Mouse (Mus musculus) liver, embryonic 15.5 days (tissue): ENCODE measurements around the gene Nup210. TPM values are rescaled to one million over a fixed set of nuclear protein-coding genes. Genes with fewer than 3 reads are reported as not detected.
A peak's percentile ranks its signal among the peaks of the same experiment; 100 is the strongest.
"Not testable (repeated sequence)": the region's sequence is repeated elsewhere in the genome, so short reads cannot be mapped to it uniquely, and the experiment has no call there.

ENCODE experiments used
- ATAC-seq: fragments of 200-750 bp; cut with Nextera tagmentation; 2 replicates; pipeline ENCODE4 v1.8.0; 2017; ENCODE audit warnings: moderate number of reproducible peaks, mild to moderate bottlenecking, moderate library complexity; ENCODE audit not compliant: insufficient read depth
- H3K27ac ChIP-seq: fragments of 300-500 bp; sonication (generic); replicated peaks from 2 replicates; pipeline ENCODE4 v1.5.1; 2015; ENCODE audit warnings: mild to moderate bottlenecking, inconsistent platforms
- H3K27me3 ChIP-seq: fragments of 300-500 bp; sonication (generic); 2 replicates; pipeline ENCODE4 v1.6.1; 2015; ENCODE audit warnings: mild to moderate bottlenecking, inconsistent platforms
- H3K36me3 ChIP-seq: fragments of 300-500 bp; sonication (generic); replicated peaks from 2 replicates; pipeline ENCODE4 v1.6.1; 2015; ENCODE audit warnings: moderate library complexity, mild to moderate bottlenecking, inconsistent platforms
- H3K4me1 ChIP-seq: fragments of 300-500 bp; sonication (generic); replicated peaks from 2 replicates; pipeline ENCODE4 v1.6.1; 2015; ENCODE audit warnings: inconsistent platforms
- H3K4me2 ChIP-seq: fragments of 300-500 bp; sonication (generic); 2 replicates; pipeline ENCODE4 v1.6.1; 2015; ENCODE audit warnings: moderate library complexity, mild to moderate bottlenecking, inconsistent platforms
- H3K4me3 ChIP-seq: fragments of 300-500 bp; sonication (generic); replicated peaks from 2 replicates; pipeline ENCODE4 v1.5.1; 2015; ENCODE audit warnings: mild to moderate bottlenecking, inconsistent platforms
- H3K9ac ChIP-seq: fragments of 300-500 bp; sonication (generic); 2 replicates; pipeline ENCODE4 v1.6.1; 2015; ENCODE audit warnings: moderate library complexity, mild to moderate bottlenecking, inconsistent platforms
- H3K9me3 ChIP-seq: fragments of 300-500 bp; sonication (generic); replicated peaks from 2 replicates; pipeline ENCODE4 v1.6.1; 2016; ENCODE audit warnings: inconsistent platforms
- WGBS: fragments of 180-500 bp; shearing (Covaris S2); methylation state at CpG from one replicate; pipeline ENCODE4 v1.1.7; 2015; ENCODE audit warnings: mixed read lengths; ENCODE audit not compliant: insufficient replicate concordance; 5-methylcytosine and 5-hydroxymethylcytosine counted together
- polyA plus RNA-seq: library from polyadenylated mRNA; unstranded; fragments of >200 nt; fragmentation: Nextera tagmentation; extraction: Ambion mirVana; gene quantifications from 2 replicates; pipeline ENCODE4 v1.2.1, GENCODE M21; 2015

The Nup210 gene
- polyA plus RNA-seq, 1 experiment from 2014 or later = 32.0 TPM

DNA sequence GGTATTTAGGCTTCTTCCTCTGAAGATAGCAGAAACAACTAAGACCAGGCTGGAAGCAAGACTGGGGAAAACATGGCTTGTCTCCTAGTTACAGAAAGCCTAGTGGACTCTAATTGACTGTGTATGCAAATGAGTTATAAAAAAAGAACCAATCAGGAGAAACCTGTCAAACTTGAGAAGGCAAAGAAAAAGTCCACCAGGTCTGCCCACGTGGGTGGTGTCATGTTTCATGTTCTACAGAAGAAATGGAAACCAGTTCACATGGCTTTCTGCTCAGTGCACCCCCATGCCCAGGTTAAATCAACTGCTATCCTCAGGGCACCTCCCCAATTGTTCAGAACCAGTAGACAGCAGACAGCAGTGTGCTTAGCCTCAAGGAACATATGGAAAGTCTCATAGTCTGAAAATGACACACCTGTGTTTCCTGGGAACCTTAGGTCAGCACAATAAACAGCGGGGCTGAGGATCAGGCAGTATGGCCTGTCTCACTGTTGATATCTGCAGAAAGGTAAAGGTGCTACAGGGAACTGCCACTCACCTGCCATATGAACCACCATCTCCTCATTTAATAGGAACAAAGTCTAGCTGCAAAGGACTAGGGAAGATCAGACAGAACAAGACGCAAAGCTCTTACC lies 11.7 kb downstream of the Nup210 start:
- WGBS = 58% methylated on average over 3 of the region's 3 CpGs
- H3K27me3 ChIP-seq = no peaks in the 10 kb centered on the region
- ATAC-seq = no peak
- H3K9ac ChIP-seq = 0 out of 2 replicates have a peak overlapping the region, but pooled peaks have one; percentile 26
- no peak overlapping the region for H3K4me3 ChIP-seq
- peak overlapping the region; percentile 66 for H3K27ac ChIP-seq
- H3K4me2 ChIP-seq = no peak overlapping the region
- H3K4me1 ChIP-seq = peaks cover 69% of the 10 kb centered on the region
- H3K9me3 ChIP-seq = no peaks in the 10 kb centered on the region
- H3K36me3 ChIP-seq = peaks cover 35% of the 10 kb centered on the region

DNA sequence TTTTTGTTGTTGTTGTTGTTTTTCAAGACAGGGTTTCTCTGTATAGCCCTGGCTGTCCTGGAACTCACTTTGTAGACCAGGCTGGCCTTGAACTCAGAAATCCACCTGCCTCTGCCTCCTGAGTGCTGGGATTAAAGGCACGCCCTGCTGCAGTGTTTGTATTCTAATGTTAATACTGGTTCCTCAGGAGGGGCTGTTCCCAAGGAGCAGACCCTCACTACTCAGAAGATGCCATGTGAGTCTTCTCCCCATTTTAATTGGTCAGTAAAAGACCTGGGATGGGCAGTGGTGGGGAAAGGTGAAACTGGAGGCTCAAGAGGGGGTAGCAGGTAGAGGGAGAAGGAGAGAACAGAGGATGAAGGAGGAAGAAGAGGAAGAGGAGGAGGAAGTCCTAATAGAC lies 13.2 kb downstream of the Nup210 start:
- not testable (repeated sequence) for H3K27me3 ChIP-seq, H3K27ac ChIP-seq, H3K4me3 ChIP-seq, H3K9me3 ChIP-seq, ATAC-seq, H3K9ac ChIP-seq, H3K4me2 ChIP-seq
- Histone ChIP-seq H3K36me3 (peaks cover 46% of the 10 kb centered on the region), H3K4me1 (peaks cover 55% of the 10 kb centered on the region)
- WGBS = 79% methylated on average over 1 of the region's 1 CpGs

DNA sequence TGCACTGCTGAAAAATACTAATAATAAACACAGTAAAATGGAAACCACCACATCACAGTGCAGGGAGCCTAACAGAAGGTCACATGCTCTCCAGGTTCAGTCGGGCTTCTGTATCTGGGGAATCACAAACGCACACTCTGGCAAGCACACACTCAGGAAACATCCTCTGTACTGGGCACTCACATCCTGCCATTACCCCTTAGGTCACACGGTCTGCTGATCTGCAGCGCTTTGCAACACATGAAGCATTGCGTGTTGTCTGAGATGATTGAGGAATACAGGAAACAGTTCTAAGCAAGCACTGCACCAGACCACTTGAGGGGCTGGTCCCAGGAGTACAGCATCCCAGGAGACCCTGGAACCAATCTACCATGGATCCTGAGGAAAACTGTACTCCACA lies 16.0 kb downstream of the Nup210 start:
- no peak overlapping the region for H3K4me2 ChIP-seq
- no peak for ATAC-seq
- no peaks in the 10 kb centered on the region for H3K27me3 ChIP-seq
- H3K36me3 ChIP-seq = peaks cover 64% of the 10 kb centered on the region
- WGBS = 70% methylated on average over 5 of the region's 5 CpGs
- no peak overlapping the region for H3K4me3 ChIP-seq
- peaks cover 30% of the 10 kb centered on the region for H3K4me1 ChIP-seq
- H3K27ac ChIP-seq = 0 out of 2 replicates have a peak overlapping the region, but pooled peaks have one; percentile 29
- H3K9ac ChIP-seq = no peak overlapping the region
- no peaks in the 10 kb centered on the region for H3K9me3 ChIP-seq

DNA sequence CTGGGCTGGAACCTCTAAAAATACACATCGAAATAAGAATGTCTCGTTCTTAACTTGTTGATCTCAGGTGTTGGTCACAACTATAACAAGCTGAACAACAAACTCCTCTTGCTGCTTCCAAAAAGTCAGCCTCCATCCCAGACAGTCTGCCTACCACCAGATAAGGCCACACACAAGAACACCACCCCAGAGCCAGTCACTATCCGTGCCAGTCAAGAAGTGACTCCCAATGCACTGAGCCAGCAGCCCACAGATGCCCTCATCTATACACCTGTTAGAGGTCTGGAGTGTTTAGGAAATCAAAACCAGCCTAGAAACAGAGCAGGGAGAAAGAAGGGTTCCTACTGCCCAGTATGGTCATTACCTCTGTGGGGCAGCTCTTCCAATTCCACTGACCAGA lies 18.8 kb downstream of the Nup210 start:
- no peaks in the 10 kb centered on the region for H3K9me3 ChIP-seq
- no peak overlapping the region for H3K27ac ChIP-seq
- H3K27me3 ChIP-seq = no peaks in the 10 kb centered on the region
- H3K9ac ChIP-seq = no peak overlapping the region
- no peak overlapping the region for H3K4me3 ChIP-seq
- peaks cover 87% of the 10 kb centered on the region for H3K36me3 ChIP-seq
- peaks cover 8% of the 10 kb centered on the region; the same call in 1 of the 2 replicates for H3K4me1 ChIP-seq
- WGBS = 86% methylated on average over 3 of the region's 3 CpGs
- ATAC-seq = no peak
- no peak overlapping the region for H3K4me2 ChIP-seq

DNA sequence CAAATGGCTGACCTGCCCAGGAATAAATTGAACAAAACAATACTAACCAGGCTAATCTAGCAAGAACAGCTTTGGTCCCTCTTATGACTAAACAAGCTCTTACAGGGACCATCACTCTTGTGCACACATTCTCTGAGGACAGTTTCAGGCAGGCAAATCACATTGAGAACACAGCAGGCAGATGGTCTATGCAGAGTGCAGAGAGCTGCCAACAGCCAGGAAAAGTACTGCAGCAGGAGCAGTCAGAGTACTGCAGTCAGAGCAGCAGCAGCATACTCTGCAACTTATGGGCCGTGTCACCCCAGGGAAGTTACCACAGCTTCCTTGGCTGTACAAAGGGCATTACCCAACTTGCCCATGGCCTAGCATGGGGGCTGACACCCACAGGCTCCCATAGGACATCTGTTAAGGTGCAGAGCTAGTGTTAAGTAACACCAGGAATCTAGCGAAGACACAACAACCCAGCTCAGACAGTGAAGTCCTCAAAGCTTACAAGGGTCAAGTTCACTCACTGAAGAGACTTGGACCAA lies 21.5 kb downstream of the Nup210 start:
- WGBS = 85% methylated on average over 2 of the region's 2 CpGs
- no peak for ATAC-seq
- Histone ChIP-seq H3K36me3 (peaks cover 100% of the 10 kb centered on the region), H3K4me3 (no peak overlapping the region), H3K4me2 (no peak overlapping the region), H3K27me3 (no peaks in the 10 kb centered on the region), H3K4me1 (no peaks in the 10 kb centered on the region), H3K9ac (no peak overlapping the region), H3K9me3 (no peaks in the 10 kb centered on the region), H3K27ac (no peak overlapping the region)

DNA sequence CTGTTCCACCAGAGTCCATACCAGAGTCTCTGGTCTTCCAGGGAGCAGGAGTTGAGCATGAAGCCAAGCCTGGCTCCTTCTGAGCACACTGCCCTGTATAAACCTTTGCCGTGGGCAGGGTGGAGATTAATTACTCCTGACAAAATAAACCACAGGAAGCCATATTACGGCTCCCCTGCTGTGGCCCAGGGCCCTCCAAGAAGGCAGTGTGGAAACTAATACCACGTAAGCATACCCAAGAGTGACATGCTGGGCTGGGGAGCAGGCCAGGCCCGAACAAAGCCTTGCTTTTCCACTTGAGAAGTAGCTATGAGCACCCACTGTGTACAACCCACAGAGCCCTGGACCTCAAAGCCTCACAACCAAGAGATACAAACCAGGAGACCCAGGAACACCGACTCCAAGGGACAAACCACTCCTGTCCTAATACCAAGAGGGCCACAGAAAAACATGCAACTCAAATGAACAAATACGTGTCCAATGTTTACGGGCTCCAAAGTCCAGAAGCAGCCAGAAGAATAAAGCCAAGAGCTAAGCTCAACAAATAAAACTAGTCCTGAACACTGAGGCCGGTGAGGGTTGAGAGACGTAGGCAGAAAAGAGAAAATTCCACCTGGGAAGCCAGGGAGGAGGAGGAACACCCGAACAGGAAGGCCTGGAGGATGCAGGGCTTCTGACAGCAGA lies 24.3 kb downstream of the Nup210 start:
- WGBS = 78% methylated on average over 10 of the region's 10 CpGs
- no peak for ATAC-seq
- H3K9ac ChIP-seq = no peak overlapping the region

DNA sequence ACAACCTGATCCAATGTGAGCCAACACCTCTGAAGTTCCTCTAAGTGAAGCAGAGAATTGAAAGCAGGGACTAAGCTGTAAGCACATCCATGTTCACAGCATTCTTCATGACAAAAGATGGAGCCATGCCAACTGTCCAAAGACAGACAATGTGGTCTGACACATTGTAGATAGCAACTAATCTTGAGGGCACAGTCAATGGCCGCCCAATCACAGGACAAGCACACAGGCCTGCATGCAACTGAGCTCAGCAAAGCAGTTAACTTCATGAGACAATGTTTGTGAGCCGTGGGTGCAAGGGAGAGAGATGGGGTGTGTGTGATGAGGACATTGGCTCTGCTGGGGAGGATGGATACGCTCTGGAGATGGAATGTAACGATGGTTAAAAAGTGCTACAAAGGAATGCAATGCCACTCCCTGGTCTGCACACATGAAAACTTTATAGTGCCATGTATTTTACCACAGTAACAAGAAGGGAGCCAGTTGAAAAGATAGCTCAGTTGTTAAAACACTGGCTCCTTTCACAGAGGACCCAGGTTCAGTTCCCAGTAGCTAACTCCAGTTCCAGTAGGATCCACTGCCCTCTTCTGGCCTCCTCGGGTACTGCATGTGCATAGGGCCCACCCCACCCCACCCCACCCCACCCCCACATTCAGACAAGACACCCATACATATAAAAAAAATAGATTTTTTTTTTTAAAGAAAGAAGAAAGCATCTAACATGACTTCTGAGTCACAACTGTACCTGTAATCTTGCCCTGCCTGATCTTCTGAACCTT lies 31.3 kb downstream of the Nup210 start:
- Histone ChIP-seq H3K9ac (no peak overlapping the region), H3K4me3 (no peak overlapping the region), H3K27me3 (no peaks in the 10 kb centered on the region), H3K4me2 (no peak overlapping the region), H3K9me3 (no peaks in the 10 kb centered on the region), H3K36me3 (peaks cover 82% of the 10 kb centered on the region), H3K27ac (no peak overlapping the region), H3K4me1 (peaks cover 6% of the 10 kb centered on the region; the same call in 1 of the 2 replicates)
- WGBS = 49% methylated on average over 5 of the region's 5 CpGs
- ATAC-seq = peak; percentile 65

More for the DNA sequence above, 24.3 kb downstream of the Nup210 start:
- H3K27me3 ChIP-seq = no peaks in the 10 kb centered on the region
- no peak overlapping the region for H3K4me2 ChIP-seq
- no peaks in the 10 kb centered on the region for H3K9me3 ChIP-seq
- no peak overlapping the region for H3K4me3 ChIP-seq
- no peak overlapping the region for H3K27ac ChIP-seq
- no peaks in the 10 kb centered on the region for H3K4me1 ChIP-seq
- peaks cover 100% of the 10 kb centered on the region for H3K36me3 ChIP-seq

DNA sequence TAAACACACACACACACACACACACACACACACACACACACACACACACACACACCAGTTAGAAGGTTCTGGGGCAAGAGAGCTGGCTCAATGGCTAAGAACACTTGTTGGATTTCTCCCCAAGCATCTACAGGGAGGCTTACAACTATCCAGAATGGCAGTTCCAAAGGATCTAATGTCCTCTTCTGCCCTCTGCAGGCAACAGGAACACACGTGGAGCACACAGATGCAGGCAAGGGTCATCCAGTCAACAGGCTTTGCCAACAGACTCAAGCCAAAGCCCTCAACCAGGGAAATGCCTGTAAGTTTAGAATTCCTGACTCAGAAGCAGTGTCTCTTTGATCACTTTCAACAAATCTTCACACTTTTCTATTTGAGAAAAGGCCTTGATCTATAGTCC lies 36.6 kb downstream of the Nup210 start:
- 45% methylated on average over 1 of the region's 1 CpGs for WGBS
- no peak overlapping the region for H3K27ac ChIP-seq
- no peak overlapping the region for H3K9ac ChIP-seq
- H3K27me3 ChIP-seq = no peaks in the 10 kb centered on the region
- ATAC-seq = no peak
- no peaks in the 10 kb centered on the region for H3K9me3 ChIP-seq
- H3K4me1 ChIP-seq = peaks cover 2% of the 10 kb centered on the region; the same call in 1 of the 2 replicates
- peaks cover 82% of the 10 kb centered on the region for H3K36me3 ChIP-seq
- no peak overlapping the region for H3K4me3 ChIP-seq
- no peak overlapping the region for H3K4me2 ChIP-seq

DNA sequence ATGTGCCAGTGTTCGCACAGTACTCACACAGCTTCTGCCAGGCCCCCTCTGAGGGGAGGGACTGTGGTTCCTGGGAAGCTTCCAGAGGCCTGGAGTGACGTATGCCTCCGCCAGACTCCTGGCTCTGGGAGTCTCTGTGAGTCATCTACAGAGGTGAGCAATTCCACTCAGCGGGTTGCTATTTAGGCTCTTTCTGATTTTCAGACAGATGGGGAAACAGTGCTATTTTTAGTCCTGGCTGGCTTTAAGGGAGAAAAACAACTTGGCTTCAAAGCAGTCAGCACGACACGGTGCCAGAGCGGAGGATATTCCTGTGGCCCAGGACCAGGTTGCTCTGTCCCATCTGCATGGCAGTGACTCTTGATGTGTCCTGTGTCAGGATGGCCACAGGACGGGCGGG lies 40.4 kb downstream of the Nup210 start:
- Histone ChIP-seq H3K27ac (no peak overlapping the region), H3K4me3 (no peak overlapping the region), H3K4me2 (no peak overlapping the region), H3K36me3 (peaks cover 98% of the 10 kb centered on the region), H3K9me3 (0 out of 2 replicates have a peak, but pooled peaks cover 2% of the 10 kb centered on the region), H3K4me1 (no peaks in the 10 kb centered on the region), H3K27me3 (no peaks in the 10 kb centered on the region), H3K9ac (no peak overlapping the region)
- no peak for ATAC-seq
- 92% methylated on average over 9 of the region's 9 CpGs for WGBS

DNA sequence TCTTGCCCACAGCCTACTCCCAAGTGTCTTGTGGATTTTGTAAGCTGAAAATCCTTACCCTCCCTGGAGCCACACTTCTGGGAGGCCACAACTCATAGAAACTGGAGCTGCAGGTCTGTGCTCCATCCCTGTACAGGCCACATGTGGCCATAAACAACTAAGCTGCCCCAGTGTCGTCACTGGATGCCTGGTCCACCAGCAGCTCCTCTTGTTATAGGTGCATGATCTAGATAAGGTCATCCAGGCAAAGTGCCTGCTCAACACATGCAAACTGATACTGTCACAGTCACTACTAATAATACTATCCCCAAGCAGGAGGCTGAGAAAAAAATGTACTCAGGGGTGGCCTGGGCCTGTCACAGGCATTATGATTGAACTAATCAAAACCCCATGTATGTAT lies 48.1 kb downstream of the Nup210 start:
- H3K4me3 ChIP-seq = no peak overlapping the region
- no peaks in the 10 kb centered on the region for H3K4me1 ChIP-seq
- WGBS = 75% methylated on average over 1 of the region's 1 CpGs
- no peak overlapping the region for H3K4me2 ChIP-seq
- no peak for ATAC-seq
- no peak overlapping the region for H3K27ac ChIP-seq
- H3K9ac ChIP-seq = no peak overlapping the region
- no peaks in the 10 kb centered on the region for H3K27me3 ChIP-seq
- 0 out of 2 replicates have a peak, but pooled peaks cover 2% of the 10 kb centered on the region for H3K9me3 ChIP-seq
- peaks cover 100% of the 10 kb centered on the region for H3K36me3 ChIP-seq

DNA sequence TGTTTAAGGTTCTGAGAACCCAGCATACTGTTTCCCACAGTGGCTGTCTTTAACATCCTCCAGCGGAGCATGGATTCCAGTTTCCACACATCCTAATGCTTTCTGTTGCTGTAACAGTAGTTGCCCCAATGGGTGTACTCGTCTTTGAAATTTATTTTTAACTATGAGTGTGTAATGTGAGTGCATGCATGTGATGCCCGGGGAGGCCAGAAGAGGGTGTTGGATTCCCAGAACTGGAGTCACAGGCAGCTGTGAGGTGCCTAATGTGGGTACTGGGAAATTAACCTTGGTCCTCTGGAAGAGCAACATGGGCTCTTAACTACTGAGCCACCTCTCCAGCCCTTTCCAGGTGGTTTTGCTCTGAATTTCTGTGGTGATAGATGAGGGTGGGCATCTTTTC lies 49.6 kb downstream of the Nup210 start:
- Histone ChIP-seq H3K4me3 (no peak overlapping the region), H3K27me3 (no peaks in the 10 kb centered on the region), H3K4me1 (no peaks in the 10 kb centered on the region), H3K9ac (no peak overlapping the region), H3K9me3 (no peaks in the 10 kb centered on the region), H3K36me3 (peaks cover 100% of the 10 kb centered on the region), H3K27ac (no peak overlapping the region), H3K4me2 (no peak overlapping the region)
- WGBS = 82% methylated on average over 3 of the region's 3 CpGs
- no peak for ATAC-seq
